In the genomic region with DNA sequence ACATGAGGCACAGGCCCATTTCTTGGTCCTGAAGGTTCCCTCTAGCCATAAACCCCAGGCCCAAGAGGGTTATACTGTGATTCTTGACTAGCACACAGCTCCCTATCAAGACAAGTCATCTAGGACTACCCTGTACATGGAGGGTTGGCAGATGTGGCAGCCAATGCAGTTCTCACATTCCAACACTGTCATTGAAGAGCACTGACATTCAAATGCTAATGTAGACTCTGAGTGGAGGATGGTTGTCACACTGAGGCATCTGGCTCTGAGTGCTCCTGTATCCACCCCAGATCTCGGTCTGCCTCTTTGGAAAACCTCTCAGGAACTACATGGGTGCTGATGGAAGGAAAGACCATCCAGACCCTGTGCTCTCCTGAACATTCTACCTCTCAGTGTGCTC, we compare ENCODE assay signal across 21 mouse cellular contexts.
DNase-seq lines count a peak whose midpoint lies in the region; ATAC-seq and TF ChIP-seq lines count a peak whose summit lies in the region.
"Had no signal": no experiment of that assay in that cellular context is flagged by ENCODE, and none has a peak within 500 bp of the region (broad histone marks: within the 10 kb centered on the region; RNA-seq: fewer than 3 reads in every experiment).

No protein-coding gene starts in this region.

- ATAC-seq in cerebellum, adult (ENCODE audit: insufficient number of reproducible peaks, low FRiP score, low TSS enrichment), result no peak
- ATAC-seq: activated CD4-positive, CD25-positive, alpha-beta regulatory T cell, adult 4 months; CD4-positive, CD25-positive, alpha-beta regulatory T cell, adult 4 months; forebrain, embryonic 13.5 days; forebrain, embryonic 15.5 days; forebrain, postnatal 0 days; Patski had no signal

- H3K36me3 ChIP-seq in ES-E14 (ENCODE audit: control insufficient read depth, insufficient read depth, low read length, poor library complexity, severe bottlenecking), result no peaks in the 10 kb centered on the region
- H3K36me3 ChIP-seq: embryonic facial prominence, embryonic 10.5 days; embryonic facial prominence, embryonic 12.5 days; forebrain, embryonic 15.5 days; G1E had no signal

- no peak overlapping the region for H3K9ac ChIP-seq in ES-E14 (ENCODE audit: insufficient read depth, low read depth, low read length, poor library complexity, severe bottlenecking)
- H3K9ac ChIP-seq: embryonic facial prominence, embryonic 12.5 days; forebrain, embryonic 13.5 days; forebrain, embryonic 15.5 days; forebrain, postnatal 0 days had no signal

- DNase-seq in ES-CJ7 (ENCODE audit: low read depth, low spot score) (peak; percentile 57), ES-E14 (ENCODE audit: low read depth, low spot score) (peak; percentile 16), ZHBTc4 (ENCODE audit: low read depth, low spot score) (peak; percentile 62)
- no peak for DNase-seq in adrenal gland, postnatal 36 days
- DNase-seq: adrenal gland, adult 8-10 months; adrenal gland, postnatal 14 days; cerebellum, adult 11-12 months; cerebellum, adult 2 months; cerebellum, adult 9-10 months; cerebellum, postnatal 10 days; cerebellum, postnatal 25 days; forebrain, postnatal 0 days had no signal

- no peak overlapping the region for H3K4me3 ChIP-seq in ES-E14 (ENCODE audit: insufficient read depth in 1 of 2, low read depth in 1 of 2, low read length in 2 of 2, poor library complexity in 1 of 2, severe bottlenecking in 1 of 2)
- H3K4me3 ChIP-seq: embryonic facial prominence, embryonic 10.5 days; embryonic facial prominence, embryonic 12.5 days; forebrain, embryonic 13.5 days; forebrain, embryonic 15.5 days had no signal

- in situ Hi-C loops in ES-E14 (cut with MboI; ENCODE audit: low sequenced_read_pairs in 2 of 2, unreplicated experiment in 2 of 2), result no loop called here

- no peak overlapping the region for H3K27ac ChIP-seq in ES-E14 (ENCODE audit: insufficient read depth, low read depth, low read length, poor library complexity, severe bottlenecking)
- H3K27ac ChIP-seq: embryonic facial prominence, embryonic 10.5 days; embryonic facial prominence, embryonic 12.5 days; forebrain, embryonic 13.5 days; forebrain, embryonic 15.5 days had no signal

- H3K4me1 ChIP-seq in ES-E14 (ENCODE audit: control insufficient read depth in 2 of 2, insufficient read depth in 2 of 2, low read length in 2 of 2, poor library complexity in 1 of 2), result no peaks in the 10 kb centered on the region
- H3K4me1 ChIP-seq: embryonic facial prominence, embryonic 10.5 days; embryonic facial prominence, embryonic 12.5 days; forebrain, embryonic 13.5 days; forebrain, embryonic 15.5 days had no signal

- no peaks in the 10 kb centered on the region for H3K9me3 ChIP-seq in ES-E14 (ENCODE audit: control insufficient read depth, insufficient read depth, low read depth, low read length)
- H3K9me3 ChIP-seq: embryonic facial prominence, embryonic 10.5 days; embryonic facial prominence, embryonic 12.5 days; forebrain, embryonic 13.5 days; forebrain, embryonic 15.5 days; G1E had no signal

TF ChIP-seq in ES-E14, 5 proteins besides CTCF, POLR2A, EP300 and RAD21:
- TF ChIP-seq ZC3H11A (IDR thresholded peaks at IDR 0.05; ENCODE audit: borderline replicate concordance, low read depth, low read length) (no peak), ZNF384 (IDR thresholded peaks at IDR 0.05; ENCODE audit: low read depth, low read length) (no peak), HCFC1 (IDR thresholded peaks at IDR 0.05; ENCODE audit: borderline replicate concordance, insufficient read depth, low read length) (no peak), MAFK (IDR thresholded peaks at IDR 0.05; ENCODE audit: insufficient read depth, low read depth, low read length) (no peak), CHD2 (IDR thresholded peaks at IDR 0.05; ENCODE audit: low read depth, low read length) (no peak)

Comparison
In these comparisons a context has a peak if more than half of its experiments do, and no peak if none do; other contexts are left out.
1. DNase-seq: peak in ES-CJ7 (single experiment), ES-E14 (single experiment) and ZHBTc4 (single experiment); none in adrenal gland, postnatal 36 days (0 of 2).